Mouse (Mus musculus) erythroblast, embryonic 14.5 days (primary cell): ENCODE data around the gene Igf2bp2.

Experiments
- GATA1 ChIP-seq: IDR thresholded peaks from 2 replicates; pipeline ENCODE4 v1.6.1; 2012; ENCODE audit warnings: low read length, inconsistent platforms, mixed read lengths
- TAL1 ChIP-seq: IDR thresholded peaks from 3 replicates; pipeline ENCODE4 v1.6.1; 2012; ENCODE audit warnings: low read length, inconsistent platforms, mixed read lengths

DNA sequence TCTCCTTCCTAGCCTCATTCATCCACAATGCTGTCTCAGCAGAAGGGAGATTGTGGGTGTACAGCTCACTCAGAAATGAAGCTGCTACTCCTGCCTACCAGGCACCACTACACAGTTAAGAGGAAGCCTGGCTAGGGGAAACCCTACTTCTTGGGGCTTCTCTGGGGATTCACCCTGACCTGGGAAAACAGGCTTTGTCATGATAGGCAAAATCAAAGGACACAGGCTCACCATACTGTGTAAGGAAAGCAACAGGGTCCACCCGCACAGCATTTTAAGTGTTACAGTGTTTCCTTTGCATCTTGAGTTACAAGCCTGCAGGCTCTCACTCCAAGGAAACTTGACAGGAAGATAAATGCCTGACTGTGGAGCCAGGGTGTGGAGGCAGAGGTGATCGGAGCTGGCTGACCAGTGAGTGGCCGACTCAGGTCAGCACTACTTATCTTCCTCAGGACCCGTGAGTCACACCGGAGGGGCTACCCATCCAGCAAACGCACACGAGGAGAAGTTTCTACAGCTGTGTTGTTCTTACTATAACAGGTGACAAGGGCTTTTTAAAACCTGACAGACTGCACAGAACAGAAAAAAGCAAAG is 38.7 kb downstream of the Igf2bp2 start:
- TF ChIP-seq TAL1: no peak
- TF ChIP-seq GATA1: no peak
